Mouse (Mus musculus) mammary gland, adult 2 months (tissue): ENCODE results near the gene Atg14. TPM values are rescaled to one million over a fixed set of nuclear protein-coding genes. Genes with fewer than 3 reads are reported as not detected.

Experiments
- polyA plus RNA-seq: library from polyadenylated mRNA; depleted of rRNA; stranded (reverse); fragments of >200 nt; gene quantifications from 2 replicates; pipeline ENCODE4 v1.2.3, GENCODE M21; 2012; ENCODE audit warnings: low replicate concordance; rRNA removed

Gene Atg14
- 6.9 and 9.3 TPM in 2 replicates for polyA plus RNA-seq

GRCm38 (mm10) chr14:47570549-47570948, at the start of gene Atg14:
Gene Atg14, minus strand, starts transcription at chr14:47570649.

Other genes with a start within 250 kb of the Atg14 start
- 155 and 330 TPM in 2 replicates for gene Lgals3, start 202.9 kb downstream of the Atg14 start, polyA plus RNA-seq
- gene Dlgap5, start 152.2 kb downstream of the Atg14 start, polyA plus RNA-seq: 0.85 and 0.93 TPM in 2 replicates
- gene Fbxo34, start 120.2 kb downstream of the Atg14 start, polyA plus RNA-seq: 10.7 and 15.6 TPM in 2 replicates
- gene Ktn1, start 77.8 kb upstream of the Atg14 start, polyA plus RNA-seq: 4.6 and 13.4 TPM in 2 replicates